8 mouse cellular contexts compared by ENCODE assay signal in the genomic region with DNA sequence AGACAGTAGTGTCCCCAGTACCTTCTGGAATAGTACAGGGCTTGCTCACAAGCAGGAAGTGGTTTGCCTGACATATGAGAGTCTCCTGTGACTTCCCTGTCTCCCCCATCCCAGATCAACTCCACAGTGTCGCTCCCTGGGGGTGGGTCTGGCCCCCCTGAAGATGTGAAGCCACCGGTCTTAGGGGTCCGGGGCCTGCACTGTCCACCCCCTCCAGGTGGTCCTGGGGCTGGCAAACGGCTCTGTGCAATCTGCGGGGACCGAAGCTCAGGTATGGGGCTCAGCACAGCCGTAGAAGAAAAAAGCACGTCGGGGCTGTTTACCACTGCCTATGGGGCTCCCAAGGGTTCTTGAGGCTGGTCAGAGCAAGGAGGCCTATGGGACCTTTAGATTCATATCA. TPM values are rescaled to one million over a fixed set of nuclear protein-coding genes. Genes with fewer than 3 reads are reported as not detected.
DNase-seq lines count a peak whose midpoint lies in the region; ATAC-seq lines count a peak whose summit lies in the region.

No protein-coding gene starts in this region.

- 94% methylated on average over 9 of the region's 9 CpGs for WGBS in forebrain, embryonic 10.5 days
- 95% methylated on average over 9 of the region's 9 CpGs for WGBS in forebrain, embryonic 16.5 days
- WGBS in lung, embryonic 15.5 days, result 88% methylated on average over 9 of the region's 9 CpGs
- WGBS in embryonic facial prominence, embryonic 15.5 days, result 86% methylated on average over 9 of the region's 9 CpGs
- 90% methylated on average over 9 of the region's 9 CpGs for WGBS in midbrain, embryonic 12.5 days

- H3K27ac ChIP-seq in forebrain, embryonic 10.5 days, result peak overlapping the region; percentile 100; the same call in 1 of the 2 replicates
- H3K27ac ChIP-seq in forebrain, embryonic 16.5 days (ENCODE audit: low read length), result no peak overlapping the region
- no peak overlapping the region for H3K27ac ChIP-seq in lung, embryonic 15.5 days
- H3K27ac ChIP-seq in embryonic facial prominence, embryonic 15.5 days (replicated peaks), result no peak overlapping the region
- H3K27ac ChIP-seq in midbrain, embryonic 12.5 days (replicated peaks), result no peak overlapping the region

- peaks cover 76% of the 10 kb centered on the region for H3K36me3 ChIP-seq in forebrain, embryonic 10.5 days (replicated peaks)
- peaks cover 25% of the 10 kb centered on the region for H3K36me3 ChIP-seq in forebrain, embryonic 16.5 days (ENCODE audit: control insufficient read depth, insufficient read depth)
- H3K36me3 ChIP-seq in lung, embryonic 15.5 days, result peaks cover 55% of the 10 kb centered on the region
- peaks cover 54% of the 10 kb centered on the region for H3K36me3 ChIP-seq in embryonic facial prominence, embryonic 15.5 days
- peaks cover 61% of the 10 kb centered on the region for H3K36me3 ChIP-seq in midbrain, embryonic 12.5 days

- H3K4me2 ChIP-seq in forebrain, embryonic 16.5 days (ENCODE audit: low read length), result no peak overlapping the region
- H3K4me2 ChIP-seq in lung, embryonic 15.5 days, result peak overlapping the region; percentile 93; the same call in 1 of the 2 replicates
- peak overlapping the region; percentile 94 for H3K4me2 ChIP-seq in embryonic facial prominence, embryonic 15.5 days (replicated peaks)
- peak overlapping the region; percentile 97; the same call in 1 of the 2 replicates for H3K4me2 ChIP-seq in midbrain, embryonic 12.5 days (replicated peaks)

- no peak for ATAC-seq in forebrain, embryonic 16.5 days
- no peak for ATAC-seq in lung, embryonic 15.5 days (ENCODE audit: borderline replicate concordance, extremely low read depth, low FRiP score, low TSS enrichment)
- ATAC-seq in embryonic facial prominence, embryonic 15.5 days (ENCODE audit: insufficient number of reproducible peaks, low FRiP score, low TSS enrichment, low read depth), result no peak
- no peak for ATAC-seq in midbrain, embryonic 12.5 days (ENCODE audit: low FRiP score, low read depth)
- ATAC-seq in inflammation-experienced regulatory T-cells, adult 6 months, result no peak
- ATAC-seq in frontal cortex, adult (ENCODE audit: low TSS enrichment), result no peak

- no peak for DNase-seq in forebrain, embryonic 10.5 days (ENCODE audit: extremely low spot score, low spot score)
- no peak for DNase-seq in lung, postnatal 25 days (ENCODE audit: low spot score)

- peaks cover 71% of the 10 kb centered on the region for H3K4me1 ChIP-seq in forebrain, embryonic 10.5 days
- peaks cover 39% of the 10 kb centered on the region for H3K4me1 ChIP-seq in forebrain, embryonic 16.5 days (replicated peaks; ENCODE audit: control insufficient read depth, insufficient read depth, low read length)
- H3K4me1 ChIP-seq in lung, embryonic 15.5 days, result peaks cover 42% of the 10 kb centered on the region
- H3K4me1 ChIP-seq in embryonic facial prominence, embryonic 15.5 days, result peaks cover 50% of the 10 kb centered on the region
- H3K4me1 ChIP-seq in midbrain, embryonic 12.5 days, result peaks cover 49% of the 10 kb centered on the region

- H3K9me3 ChIP-seq in forebrain, embryonic 10.5 days, result no peaks in the 10 kb centered on the region
- H3K9me3 ChIP-seq in forebrain, embryonic 16.5 days (ENCODE audit: control insufficient read depth, low read length), result no peaks in the 10 kb centered on the region
- no peaks in the 10 kb centered on the region for H3K9me3 ChIP-seq in lung, embryonic 15.5 days
- no peaks in the 10 kb centered on the region for H3K9me3 ChIP-seq in embryonic facial prominence, embryonic 15.5 days (replicated peaks)
- H3K9me3 ChIP-seq in midbrain, embryonic 12.5 days, result no peaks in the 10 kb centered on the region

- H3K27me3 ChIP-seq in forebrain, embryonic 10.5 days (ENCODE audit: poor library complexity, severe bottlenecking), result peaks cover 13% of the 10 kb centered on the region
- H3K27me3 ChIP-seq in forebrain, embryonic 16.5 days (replicated peaks; ENCODE audit: control insufficient read depth, insufficient read depth, low read length), result no peaks in the 10 kb centered on the region
- peaks cover 5% of the 10 kb centered on the region; the same call in 1 of the 2 replicates for H3K27me3 ChIP-seq in lung, embryonic 15.5 days
- H3K27me3 ChIP-seq in embryonic facial prominence, embryonic 15.5 days, result peaks cover 8% of the 10 kb centered on the region
- 0 out of 2 replicates have a peak, but pooled peaks cover 3% of the 10 kb centered on the region for H3K27me3 ChIP-seq in midbrain, embryonic 12.5 days

- no peak overlapping the region for H3K9ac ChIP-seq in forebrain, embryonic 16.5 days (replicated peaks; ENCODE audit: low read depth, low read length)
- H3K9ac ChIP-seq in lung, embryonic 15.5 days, result 0 out of 2 replicates have a peak overlapping the region, but pooled peaks have one; percentile 82
- no peak overlapping the region for H3K9ac ChIP-seq in embryonic facial prominence, embryonic 15.5 days
- 0 out of 2 replicates have a peak overlapping the region, but pooled peaks have one; percentile 96 for H3K9ac ChIP-seq in midbrain, embryonic 12.5 days (replicated peaks)

- H3K4me3 ChIP-seq in forebrain, embryonic 10.5 days, result peak overlapping the region; percentile 98
- H3K4me3 ChIP-seq in forebrain, embryonic 16.5 days (replicated peaks; ENCODE audit: low read length), result no peak overlapping the region; the same call in 1 of the 2 replicates
- H3K4me3 ChIP-seq in lung, embryonic 15.5 days, result peak overlapping the region; percentile 73; the same call in 1 of the 2 replicates
- H3K4me3 ChIP-seq in embryonic facial prominence, embryonic 15.5 days (replicated peaks), result peak overlapping the region; percentile 72
- H3K4me3 ChIP-seq in midbrain, embryonic 12.5 days, result peak overlapping the region; percentile 95; the same call in 1 of the 2 replicates

RNA-seq across cellular contexts. Expression of a gene that starts 1.8 kb away (rescaled TPM):
- polyA plus RNA-seq in forebrain, embryonic 10.5 days (2016; fragmentation: Nextera tagmentation; extraction: Ambion mirVana), result 44.5 and 48.3 TPM in 2 replicates
- polyA plus RNA-seq in forebrain, embryonic 16.5 days (2015; fragmentation: Nextera tagmentation; extraction: Ambion mirVana), result 55.6 and 60.2 TPM in 2 replicates
- polyA plus RNA-seq in lung, embryonic 15.5 days (2015; fragmentation: Nextera tagmentation; extraction: Ambion mirVana), result 47.5 and 56.0 TPM in 2 replicates
- polyA plus RNA-seq in embryonic facial prominence, embryonic 15.5 days (2015; fragmentation: Nextera tagmentation; extraction: Ambion mirVana), result 53.0 and 54.6 TPM in 2 replicates
- 68.0 and 68.4 TPM in 2 replicates for polyA plus RNA-seq in midbrain, embryonic 12.5 days (2016; fragmentation: Nextera tagmentation; extraction: Ambion mirVana)
- 10 to 100 TPM in 2 of 3 experiments, 1 to 10 TPM in 1; 7.8 to 10.6 (median 10.1) TPM for polyA plus RNA-seq in inflammation-experienced regulatory T-cells, adult 6 months (2017; shearing (Covaris generic))

RNA-seq across cellular contexts. Expression of a gene that starts 2.0 kb away (rescaled TPM):
- polyA plus RNA-seq in forebrain, embryonic 10.5 days (2016; fragmentation: Nextera tagmentation; extraction: Ambion mirVana), result 203 and 206 TPM in 2 replicates
- polyA plus RNA-seq in forebrain, embryonic 16.5 days (2015; fragmentation: Nextera tagmentation; extraction: Ambion mirVana), result 148 and 157 TPM in 2 replicates
- polyA plus RNA-seq in lung, embryonic 15.5 days (2015; fragmentation: Nextera tagmentation; extraction: Ambion mirVana), result 192 and 205 TPM in 2 replicates
- polyA plus RNA-seq in embryonic facial prominence, embryonic 15.5 days (2015; fragmentation: Nextera tagmentation; extraction: Ambion mirVana), result 229 and 234 TPM in 2 replicates
- polyA plus RNA-seq in midbrain, embryonic 12.5 days (2016; fragmentation: Nextera tagmentation; extraction: Ambion mirVana), result 180 and 184 TPM in 2 replicates
- 10 to 100 TPM; 40.8 to 49.3 (median 44.7) TPM for polyA plus RNA-seq in inflammation-experienced regulatory T-cells, adult 6 months (2017; shearing (Covaris generic))

RNA-seq across cellular contexts. Expression of a gene that starts 5.6 kb away (rescaled TPM):
- 95.4 and 96.4 TPM in 2 replicates for polyA plus RNA-seq in forebrain, embryonic 10.5 days (2016; fragmentation: Nextera tagmentation; extraction: Ambion mirVana)
- polyA plus RNA-seq in forebrain, embryonic 16.5 days (2015; fragmentation: Nextera tagmentation; extraction: Ambion mirVana), result 63.9 and 65.4 TPM in 2 replicates
- 46.1 and 49.1 TPM in 2 replicates for polyA plus RNA-seq in lung, embryonic 15.5 days (2015; fragmentation: Nextera tagmentation; extraction: Ambion mirVana)
- polyA plus RNA-seq in embryonic facial prominence, embryonic 15.5 days (2015; fragmentation: Nextera tagmentation; extraction: Ambion mirVana), result 54.1 and 57.4 TPM in 2 replicates
- 110 and 131 TPM in 2 replicates for polyA plus RNA-seq in midbrain, embryonic 12.5 days (2016; fragmentation: Nextera tagmentation; extraction: Ambion mirVana)
- 10 to 100 TPM; 28.0 to 31.5 (median 30.7) TPM for polyA plus RNA-seq in inflammation-experienced regulatory T-cells, adult 6 months (2017; shearing (Covaris generic))

RNA-seq across cellular contexts. Expression of a gene that starts 5.8 kb away (rescaled TPM):
- 0.74 and 0.75 TPM in 2 replicates for polyA plus RNA-seq in forebrain, embryonic 10.5 days (2016; fragmentation: Nextera tagmentation; extraction: Ambion mirVana)
- polyA plus RNA-seq in forebrain, embryonic 16.5 days (2015; fragmentation: Nextera tagmentation; extraction: Ambion mirVana), result 2.3 and 4.0 TPM in 2 replicates
- polyA plus RNA-seq in lung, embryonic 15.5 days (2015; fragmentation: Nextera tagmentation; extraction: Ambion mirVana), result 4.1 and 5.0 TPM in 2 replicates
- 53.2 and 64.3 TPM in 2 replicates for polyA plus RNA-seq in embryonic facial prominence, embryonic 15.5 days (2015; fragmentation: Nextera tagmentation; extraction: Ambion mirVana)
- polyA plus RNA-seq in midbrain, embryonic 12.5 days (2016; fragmentation: Nextera tagmentation; extraction: Ambion mirVana), result 2.3 and 4.0 TPM in 2 replicates
- polyA plus RNA-seq in inflammation-experienced regulatory T-cells, adult 6 months (2017; shearing (Covaris generic)), result under 1 TPM in 1 of 3 experiments, not detected in 2; 0.21 TPM

RNA-seq across cellular contexts. Expression of a gene that starts 9.0 kb away (rescaled TPM):
- 11.4 and 12.4 TPM in 2 replicates for polyA plus RNA-seq in forebrain, embryonic 10.5 days (2016; fragmentation: Nextera tagmentation; extraction: Ambion mirVana)
- polyA plus RNA-seq in forebrain, embryonic 16.5 days (2015; fragmentation: Nextera tagmentation; extraction: Ambion mirVana), result 16.0 and 20.4 TPM in 2 replicates
- 20.9 and 23.2 TPM in 2 replicates for polyA plus RNA-seq in lung, embryonic 15.5 days (2015; fragmentation: Nextera tagmentation; extraction: Ambion mirVana)
- 26.0 and 26.9 TPM in 2 replicates for polyA plus RNA-seq in embryonic facial prominence, embryonic 15.5 days (2015; fragmentation: Nextera tagmentation; extraction: Ambion mirVana)
- polyA plus RNA-seq in midbrain, embryonic 12.5 days (2016; fragmentation: Nextera tagmentation; extraction: Ambion mirVana), result 25.2 and 27.0 TPM in 2 replicates
- polyA plus RNA-seq in inflammation-experienced regulatory T-cells, adult 6 months (2017; shearing (Covaris generic)), result 1 to 10 TPM; 1.6 to 2.8 (median 2.5) TPM

Comparison
In these comparisons a context has a peak if more than half of its experiments do, and no peak if none do; other contexts are left out.
1. H3K9ac ChIP-seq: peak in lung, embryonic 15.5 days (single experiment) and midbrain, embryonic 12.5 days (single experiment); none in forebrain, embryonic 16.5 days (single experiment) and embryonic facial prominence, embryonic 15.5 days (single experiment).